Mouse (Mus musculus) liver, adult 2 months (tissue): Measurements from ENCODE around the gene Zscan18.

Experiments
- CTCF ChIP-seq: fragments of 200-500 bp; IDR thresholded peaks from 2 replicates; pipeline ENCODE4 v1.5.1; 2011; ENCODE audit warnings: low read depth, low read length, control low read depth
- POLR2A ChIP-seq: fragments of 200-500 bp; IDR thresholded peaks from 2 replicates; pipeline ENCODE4 v1.6.1; 2011; ENCODE audit warnings: low read length, control low read depth; ENCODE audit not compliant: insufficient read depth; ENCODE audit errors: extremely low read depth

DNA sequence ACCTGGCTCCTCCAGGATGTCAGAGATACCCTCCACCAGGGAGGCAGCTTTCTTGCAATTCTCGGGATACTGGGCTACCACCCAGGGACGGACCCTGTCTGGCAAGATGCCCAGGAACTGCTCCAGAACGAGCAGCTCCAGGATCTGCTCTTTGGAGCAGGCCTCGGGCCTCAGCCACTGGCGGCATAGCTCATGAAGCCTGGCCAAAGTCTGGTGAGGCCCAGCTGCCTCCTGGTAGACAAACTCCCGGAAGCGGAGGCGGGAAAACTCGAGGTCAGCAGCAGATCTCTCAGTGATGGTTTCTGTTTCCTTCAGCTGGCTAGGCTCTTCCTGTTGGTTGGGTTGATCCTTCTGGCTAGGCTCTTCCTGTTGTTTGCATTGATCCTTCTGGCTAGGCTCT, 29.3 kb downstream of the Zscan18 start:
- TF ChIP-seq POLR2A (no peak), CTCF (no peak)
